Mouse (Mus musculus) neural tube, embryonic 10.5 days (tissue): Measurements from ENCODE around the gene Laptm5.

Source experiments
- DNase-seq: peaks from one replicate; pipeline ENCODE4 v3.0.0-alpha.2; 2017; ENCODE audit warnings: low spot score; ENCODE audit errors: extremely low spot score

Laptm5 gene

DNA sequence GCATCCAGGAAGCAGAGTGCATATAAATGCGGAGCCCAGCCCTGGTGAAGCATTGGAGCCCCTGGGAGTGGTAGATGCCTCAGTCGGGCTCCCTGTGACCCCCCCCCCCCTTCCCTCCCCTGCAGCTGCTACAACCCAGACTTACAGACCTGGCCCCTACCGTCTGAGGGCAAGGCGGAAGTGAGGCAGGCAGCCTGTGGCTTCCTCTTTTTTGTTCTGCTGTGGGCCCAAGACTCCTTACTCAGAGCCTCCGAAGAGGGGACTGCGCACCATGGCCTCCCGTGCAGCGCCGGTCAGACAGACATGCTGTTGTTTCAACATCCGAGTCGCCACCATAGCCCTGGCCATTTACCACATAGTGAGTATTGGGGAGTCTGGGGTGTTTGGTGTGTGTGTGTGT lies at the start of gene Laptm5:
TSS of gene Laptm5 (plus strand) at position 49 of the 400 bp plus-strand sequence.
- no peak for DNase-seq

DNA sequence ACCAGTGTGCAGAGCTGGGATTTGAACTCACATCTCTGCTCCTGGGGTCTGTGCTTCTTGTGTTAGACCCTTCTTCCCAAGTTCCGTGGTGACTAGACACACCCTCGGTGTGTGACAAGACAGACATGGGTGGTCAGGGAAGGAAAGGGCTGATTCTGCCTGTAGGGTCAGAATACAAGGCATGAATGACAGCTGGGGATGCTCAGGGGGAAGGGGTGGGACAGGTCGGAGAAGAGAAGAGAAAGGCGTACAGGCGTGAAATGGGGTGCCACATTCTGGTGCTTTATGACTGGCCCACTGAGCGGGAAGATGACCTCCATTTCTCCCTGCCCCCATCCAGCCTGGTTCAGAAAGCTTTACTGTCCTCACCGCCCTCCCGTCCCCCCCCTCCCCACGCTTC lies 47.5 kb upstream of the Laptm5 start:
- DNase-seq = no peak

DNA sequence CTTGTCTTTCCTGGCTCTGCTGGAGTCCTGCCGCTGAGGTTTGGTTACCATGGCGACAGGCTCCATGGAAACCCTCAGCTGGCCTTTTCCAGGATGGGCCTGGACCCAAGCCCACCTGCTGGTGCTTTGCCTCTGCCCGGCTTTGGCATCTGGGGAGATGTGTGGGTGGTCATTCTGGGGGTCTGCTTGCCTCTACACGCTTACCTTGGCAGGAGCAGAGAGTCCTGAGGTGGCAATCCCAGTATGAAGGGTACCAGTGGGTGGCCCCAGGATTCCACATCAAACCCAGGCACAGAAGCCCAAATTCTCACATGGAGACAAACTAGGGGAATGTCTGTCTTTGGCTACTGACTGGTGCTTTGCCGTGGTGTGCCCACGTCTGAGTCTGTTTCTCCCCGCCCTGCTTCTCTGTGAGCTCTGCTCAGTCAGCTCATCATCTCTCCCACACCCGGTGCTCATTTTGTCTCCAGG lies 47.0 kb upstream of the Laptm5 start:
- peak; percentile 83 for DNase-seq

DNA sequence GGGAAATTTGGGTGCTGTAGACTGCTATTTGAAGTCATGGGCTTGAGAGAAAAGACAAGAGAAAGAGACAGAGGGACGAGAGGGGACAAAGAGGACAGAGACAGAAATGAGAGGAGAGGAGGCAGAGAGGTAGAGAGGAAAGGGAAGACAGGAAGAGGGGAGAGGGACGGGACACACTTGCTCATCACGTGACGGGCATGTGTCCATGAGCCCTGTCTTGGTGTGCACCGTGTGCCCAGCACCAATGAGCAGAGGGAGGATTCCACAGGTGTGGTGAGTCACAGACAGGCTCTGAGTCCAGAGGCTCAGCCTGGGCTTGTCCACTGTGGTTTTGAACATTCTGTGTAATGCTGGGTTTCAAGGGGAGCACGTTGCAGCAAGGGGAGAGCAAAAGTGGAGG lies 45.0 kb upstream of the Laptm5 start:
- DNase-seq = no peak

DNA sequence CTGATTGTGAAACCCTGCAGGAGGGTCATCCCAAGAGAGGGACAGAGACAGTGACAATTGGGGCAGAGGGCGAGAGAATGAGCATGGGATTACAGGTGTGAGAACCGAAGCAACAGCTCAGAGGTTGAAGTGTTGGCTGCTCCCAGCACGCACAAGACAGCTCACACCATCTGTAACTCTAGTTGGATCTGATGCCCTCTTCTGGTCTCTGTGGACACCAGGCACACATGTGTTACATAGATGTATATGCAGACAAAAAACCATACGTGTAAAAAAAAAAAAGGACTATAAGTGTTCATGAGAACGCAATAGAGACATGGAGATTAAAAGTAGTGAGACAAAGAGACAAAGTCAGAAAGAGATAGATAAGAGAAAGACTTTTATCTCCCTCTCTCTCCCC lies 44.1 kb upstream of the Laptm5 start:
- no peak for DNase-seq

DNA sequence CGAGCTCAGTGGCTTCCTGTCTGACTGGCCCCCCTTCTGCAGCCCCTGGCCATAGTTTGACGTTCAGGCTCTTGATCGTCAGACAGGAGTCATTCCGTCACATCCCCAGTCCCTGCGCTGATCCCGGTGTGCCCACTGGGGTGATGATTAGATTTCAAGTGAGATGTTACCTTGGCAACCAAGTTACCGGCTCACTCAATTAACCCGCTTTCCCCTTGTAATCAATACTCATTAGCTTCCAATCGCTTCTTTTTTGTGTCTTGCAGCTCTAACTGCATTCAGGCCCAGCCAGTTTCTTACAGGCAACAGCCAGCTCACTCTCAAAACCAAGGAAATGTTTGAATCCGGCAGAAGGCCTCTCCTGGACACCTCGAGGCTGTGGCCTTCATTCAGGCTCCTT lies 40.5 kb upstream of the Laptm5 start:
- DNase-seq = no peak

DNA sequence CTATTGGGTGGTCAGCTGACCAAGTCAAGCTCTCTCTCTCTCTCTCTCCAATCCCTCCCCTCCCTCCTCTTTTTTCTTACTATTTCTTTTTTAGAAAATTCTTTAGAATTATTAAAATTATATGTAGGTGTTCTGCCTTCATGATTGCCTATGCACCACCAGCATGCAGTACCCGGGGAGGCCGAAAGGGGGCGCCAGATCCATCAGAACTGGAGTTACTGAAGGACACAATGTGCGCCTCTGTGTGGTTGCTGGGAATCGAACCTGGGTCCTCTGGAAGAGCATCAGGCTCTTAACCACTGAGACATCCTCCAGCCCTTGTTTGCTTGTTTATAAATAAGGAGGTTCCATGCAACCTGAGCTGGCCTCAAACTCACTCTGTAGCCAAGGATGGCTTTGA lies 39.5 kb upstream of the Laptm5 start:
- no peak for DNase-seq

DNA sequence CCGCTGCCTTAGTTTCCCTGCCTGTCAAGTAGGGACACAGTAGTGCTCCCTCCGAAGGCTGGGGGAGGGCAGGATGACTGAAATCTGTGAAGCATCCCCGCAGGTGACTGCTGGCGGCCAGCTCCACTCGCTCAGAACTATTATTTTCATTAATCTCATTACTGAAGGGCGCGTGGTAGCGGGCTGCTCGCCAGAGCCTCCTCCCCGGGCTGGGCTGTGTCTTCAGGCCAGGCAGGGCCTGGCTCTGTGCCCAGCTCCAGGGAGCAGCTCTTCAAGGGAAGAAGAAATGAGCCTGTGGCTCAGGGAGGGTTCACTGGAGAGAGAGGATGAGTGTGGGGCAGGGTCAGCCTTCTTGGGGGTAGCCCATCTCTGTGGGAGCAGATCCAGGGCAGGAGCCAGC lies 38.3 kb upstream of the Laptm5 start:
- no peak for DNase-seq

DNA sequence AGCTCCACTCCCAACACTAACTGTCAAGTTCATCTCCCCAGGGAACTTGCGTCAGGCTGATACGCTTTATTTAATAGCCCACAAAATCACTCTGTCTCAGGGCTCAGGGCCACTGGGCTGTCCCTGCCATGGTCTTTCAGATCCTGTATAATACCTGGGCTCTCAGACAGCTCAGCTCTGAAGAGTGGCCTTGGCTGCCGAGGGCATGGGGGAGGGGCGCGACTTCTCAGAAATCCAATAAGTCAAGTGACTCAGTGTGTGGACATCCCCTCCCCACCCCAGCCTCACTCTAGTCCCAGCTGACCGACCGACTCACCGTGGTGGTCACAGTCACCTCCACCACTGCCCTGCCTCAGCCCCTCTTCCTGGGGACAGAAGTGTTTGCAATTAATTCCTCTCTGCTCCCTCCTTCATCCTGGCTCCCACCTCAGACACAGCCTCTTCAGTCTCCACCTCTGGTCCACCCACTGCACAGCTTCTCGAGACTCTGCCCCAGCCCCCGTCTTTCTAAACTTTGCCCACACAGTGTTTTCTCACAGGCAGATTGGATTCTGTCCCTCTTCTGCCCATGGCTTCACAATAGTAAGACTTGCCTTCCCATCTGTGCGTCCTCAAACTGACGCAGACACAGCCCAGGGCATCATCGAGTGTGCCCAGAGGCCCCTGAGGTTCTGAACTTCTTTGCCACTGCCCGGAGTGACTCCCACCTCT lies 36.8 kb upstream of the Laptm5 start:
- DNase-seq = no peak

DNA sequence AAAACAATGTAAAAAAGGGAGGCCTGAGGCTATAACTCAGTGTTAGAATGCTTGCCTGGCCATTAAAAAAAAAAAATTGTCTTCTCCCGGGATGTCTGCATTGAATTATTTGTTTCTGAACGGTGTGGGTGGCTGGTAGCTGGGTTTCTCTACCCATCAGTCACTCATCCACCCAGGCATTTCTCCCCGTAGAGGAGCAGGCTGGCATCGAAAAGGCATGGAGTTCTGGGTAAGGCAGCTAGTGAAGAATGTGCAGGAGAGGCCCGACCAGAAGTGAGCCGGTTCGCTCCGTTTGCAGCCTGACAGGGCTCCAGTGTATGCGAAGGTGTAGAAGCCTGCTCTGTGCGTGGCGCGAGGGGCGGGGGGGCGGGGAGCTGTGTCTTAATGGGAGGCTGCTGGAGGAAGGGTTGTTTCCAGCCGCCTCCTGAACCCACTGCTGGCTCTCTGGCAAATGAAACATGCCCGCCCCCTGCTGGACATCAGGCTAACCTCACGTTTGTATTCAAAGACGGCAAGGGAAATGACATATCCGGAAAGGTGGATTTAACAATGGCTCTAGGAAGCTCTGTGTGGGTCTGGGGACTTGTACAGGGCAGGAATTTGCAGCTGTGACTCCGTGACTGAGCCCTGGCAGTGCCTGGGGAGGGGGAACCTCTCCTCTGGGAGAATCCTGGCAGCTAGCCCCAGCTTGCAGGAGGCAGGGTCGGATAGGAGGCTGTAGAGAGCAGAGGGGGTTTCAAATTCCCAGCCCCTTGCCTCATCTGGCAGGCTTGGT lies 34.5 kb upstream of the Laptm5 start:
- peak; percentile 94 for DNase-seq

DNA sequence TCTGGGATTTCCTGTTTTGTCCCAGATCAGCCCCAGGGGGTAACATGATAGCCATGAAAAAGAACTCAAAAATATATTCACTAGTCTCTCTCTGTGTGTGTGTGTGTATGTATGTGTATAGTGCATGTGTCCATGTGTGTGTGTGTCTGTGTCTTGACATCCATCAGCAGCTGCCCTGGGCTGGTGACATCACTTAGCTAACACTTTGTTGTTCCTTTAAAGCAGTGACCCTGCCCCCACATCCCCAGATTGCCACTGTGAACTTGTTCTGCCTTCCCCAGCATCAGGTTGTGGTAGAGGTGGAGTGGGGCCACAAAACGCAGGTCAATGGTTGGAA lies 33.9 kb upstream of the Laptm5 start:
- no peak for DNase-seq

DNA sequence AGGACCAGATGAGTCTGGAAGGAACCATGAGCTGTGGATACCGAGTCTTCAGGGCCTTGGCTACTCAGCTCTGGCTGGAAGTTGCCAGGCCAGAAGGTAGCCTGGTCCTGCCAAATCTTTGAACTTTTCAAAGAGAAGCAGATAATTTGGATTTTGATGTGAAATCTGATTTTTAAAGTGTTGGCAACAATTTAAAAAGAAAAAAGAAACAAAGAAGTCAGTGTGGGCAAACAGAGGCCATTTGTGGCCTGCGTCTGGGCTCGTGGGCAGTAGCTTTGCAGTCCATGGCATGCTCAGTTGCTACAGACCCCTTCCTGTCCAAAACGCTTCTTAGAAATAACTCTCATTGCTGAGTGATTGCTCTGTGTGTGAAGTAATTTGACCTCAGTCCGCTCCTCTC lies 31.6 kb upstream of the Laptm5 start:
- DNase-seq = no peak

DNA sequence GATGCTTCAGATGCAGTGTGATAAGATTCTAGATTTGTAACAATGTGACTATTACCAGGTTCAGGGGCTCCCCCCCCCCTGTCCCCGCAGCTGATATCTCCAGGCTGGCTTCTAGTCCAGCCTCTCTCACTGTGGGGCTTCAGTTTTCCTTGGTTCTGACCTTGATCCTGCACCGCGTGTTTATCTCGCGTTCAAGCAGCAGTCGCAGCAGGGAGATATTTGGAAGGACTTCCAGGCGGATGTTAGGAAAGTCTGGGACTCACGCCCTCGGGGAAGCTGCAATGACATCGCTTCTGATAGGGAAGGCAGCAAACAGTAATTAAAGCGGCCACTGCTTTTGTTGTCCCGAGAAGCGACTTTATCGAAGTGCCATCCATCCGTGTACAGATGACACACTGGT lies 30.2 kb upstream of the Laptm5 start:
- no peak for DNase-seq

DNA sequence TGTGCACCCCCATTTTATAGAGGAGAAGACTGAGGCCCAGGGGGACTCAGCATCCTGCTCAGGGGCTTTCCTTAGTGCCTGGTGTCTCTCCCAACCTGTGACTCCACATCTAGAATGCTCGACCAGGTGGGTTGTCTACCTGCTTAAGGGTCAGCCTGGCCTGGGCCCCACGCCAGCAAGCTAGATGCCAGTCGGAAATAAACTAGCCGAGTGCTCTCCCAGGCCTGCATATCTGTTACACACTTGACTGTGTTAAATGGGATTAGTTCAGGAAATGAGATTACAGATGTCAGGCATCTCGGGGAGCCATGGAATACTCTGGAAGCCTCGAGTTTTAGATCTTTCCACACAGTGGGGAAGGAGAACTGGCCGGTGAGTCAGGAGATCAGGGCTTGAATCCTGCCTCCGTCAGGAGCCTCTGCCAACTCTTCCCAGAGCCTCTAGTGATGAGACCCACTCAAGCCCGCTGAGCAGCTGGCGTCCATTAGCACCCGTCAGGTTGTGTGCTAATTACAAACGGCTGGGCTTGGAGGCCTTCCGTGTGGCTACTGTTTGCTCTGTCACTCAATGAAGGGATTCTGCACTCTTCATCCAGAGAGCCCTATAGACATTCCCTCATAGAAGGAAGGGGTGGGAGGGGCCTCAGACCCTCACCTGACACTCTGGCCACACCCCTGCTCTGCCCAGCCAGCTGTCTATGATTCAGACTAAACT lies 28.9 kb upstream of the Laptm5 start:
- peak; percentile 57 for DNase-seq

DNA sequence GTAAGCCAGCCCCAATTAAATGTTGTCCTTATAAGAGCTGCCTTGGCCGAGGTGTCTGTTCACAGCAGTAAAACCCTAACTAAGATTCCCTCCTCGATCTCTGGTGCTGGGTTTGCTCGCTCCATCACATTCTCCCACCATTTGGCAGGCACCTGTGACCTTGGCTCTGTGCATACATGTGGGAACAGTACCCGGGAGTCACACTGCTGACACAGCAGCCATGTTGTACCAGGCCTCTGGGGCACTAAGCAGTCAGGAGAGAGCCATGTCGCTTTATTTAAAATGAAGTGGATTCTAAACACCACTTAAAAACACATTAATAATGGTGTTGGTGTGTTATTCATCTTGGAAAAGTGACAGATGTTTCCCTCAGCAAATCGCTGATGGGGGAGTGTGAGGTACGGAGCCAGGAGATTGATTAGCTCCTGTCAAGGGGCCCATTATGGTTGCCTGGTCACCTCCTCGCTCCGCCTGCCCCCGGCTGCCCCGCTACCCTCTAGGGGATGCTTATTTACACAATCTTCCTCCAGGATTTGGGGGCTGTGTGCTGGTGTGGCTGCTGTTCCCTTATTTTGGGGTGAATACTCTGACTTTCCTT lies 25.7 kb upstream of the Laptm5 start:
- peak; percentile 50 for DNase-seq

DNA sequence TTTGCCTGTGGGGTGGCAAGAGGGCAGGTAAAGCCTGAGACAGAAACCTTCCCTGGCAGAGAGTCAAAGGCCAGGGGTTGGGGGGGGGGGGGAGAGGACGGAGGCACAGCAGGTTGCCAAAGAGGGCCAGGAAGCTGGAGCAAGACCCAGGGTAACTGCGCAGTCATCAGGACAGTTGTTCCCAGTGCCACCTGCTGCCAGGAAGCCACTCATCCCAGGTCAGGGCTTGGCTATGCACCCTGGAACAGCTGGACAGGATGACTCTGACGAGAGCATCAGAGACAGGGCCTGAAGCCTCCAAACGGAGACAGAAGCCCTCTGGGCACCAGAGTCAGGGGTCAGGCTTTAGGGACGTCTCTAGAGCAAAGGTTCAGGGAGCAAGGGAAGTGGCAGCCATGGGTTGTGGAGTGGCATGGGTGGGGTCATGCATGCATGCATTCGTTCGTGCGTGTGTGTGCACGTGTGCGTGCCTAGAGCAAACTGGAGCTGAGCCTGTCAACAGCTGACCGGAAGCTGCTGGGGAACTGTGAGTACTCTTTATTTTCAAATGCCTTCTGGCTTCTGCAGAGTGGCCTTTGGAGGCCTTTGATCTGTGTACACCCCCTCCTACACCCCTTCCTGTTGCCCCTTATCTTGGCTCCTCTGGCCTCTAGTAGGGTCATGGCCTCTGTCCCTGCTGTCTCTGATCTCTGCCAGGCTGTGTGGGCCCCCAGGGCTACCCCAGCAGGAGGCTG lies 23.0 kb upstream of the Laptm5 start:
- DNase-seq = no peak

DNA sequence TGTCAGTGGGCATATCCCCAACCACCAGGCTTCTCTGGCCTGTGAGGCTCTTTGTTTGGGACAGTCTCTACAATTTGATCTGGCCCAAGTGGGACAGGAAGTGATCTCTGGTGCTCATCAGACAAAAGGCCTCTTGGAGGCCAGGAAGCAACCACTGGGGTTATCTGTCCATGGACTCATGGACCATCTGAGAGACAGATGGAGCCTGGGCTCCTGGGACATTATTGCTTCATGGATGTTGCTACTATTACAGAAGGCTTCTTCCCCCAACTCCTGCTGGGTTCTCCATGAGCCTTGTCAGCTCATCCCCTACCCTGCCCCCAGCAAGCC lies 22.4 kb upstream of the Laptm5 start:
- DNase-seq = no peak

DNA sequence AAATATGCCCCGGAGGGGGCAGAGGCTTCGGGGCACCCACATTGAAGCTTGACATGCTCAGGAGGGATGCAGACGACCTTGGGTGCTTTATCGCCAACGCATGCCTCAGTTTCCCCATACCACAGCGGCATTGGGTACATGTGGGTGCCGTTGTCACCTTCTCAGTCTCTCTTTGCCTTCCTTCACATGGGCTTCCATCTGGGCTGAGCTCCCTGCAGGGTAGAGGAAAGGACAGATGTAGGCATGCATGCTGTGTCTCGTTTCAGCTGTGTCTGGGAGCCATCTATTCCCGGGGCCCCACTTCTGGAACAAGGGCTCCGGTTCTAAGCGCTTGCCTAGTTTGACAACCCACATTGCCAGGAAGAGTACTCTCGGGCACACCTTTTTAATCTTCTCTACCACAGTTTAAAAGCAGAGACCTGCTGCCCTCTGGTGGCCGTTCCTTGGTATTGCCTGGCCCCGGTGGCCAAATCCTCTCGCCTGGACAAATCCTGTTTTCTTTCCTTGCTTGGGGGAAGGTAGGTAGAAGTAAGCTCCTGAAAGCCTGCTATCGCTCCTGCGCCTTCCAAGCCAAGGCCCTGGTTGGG lies 20.8 kb upstream of the Laptm5 start:
- peak; percentile 87 for DNase-seq

DNA sequence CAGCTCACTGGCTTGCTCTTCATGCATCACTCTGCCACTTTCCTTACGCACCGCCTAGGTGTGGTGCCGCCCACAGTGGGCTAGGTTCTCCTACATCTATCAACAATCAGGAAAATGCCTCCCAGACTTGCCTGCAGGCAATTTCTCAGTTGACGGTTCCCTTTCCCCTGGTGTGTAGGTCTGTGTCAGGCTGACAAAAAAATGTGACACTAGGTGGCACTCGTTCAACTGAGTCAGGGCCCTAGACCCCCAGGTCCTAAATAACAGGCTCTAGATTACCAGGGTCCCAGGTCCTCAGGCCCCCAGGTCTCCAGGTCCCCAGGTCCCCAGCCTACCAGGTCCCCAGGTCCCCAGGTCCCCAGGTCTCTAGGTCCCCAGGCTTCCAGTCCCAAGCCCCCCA lies 19.2 kb upstream of the Laptm5 start:
- DNase-seq = no peak

DNA sequence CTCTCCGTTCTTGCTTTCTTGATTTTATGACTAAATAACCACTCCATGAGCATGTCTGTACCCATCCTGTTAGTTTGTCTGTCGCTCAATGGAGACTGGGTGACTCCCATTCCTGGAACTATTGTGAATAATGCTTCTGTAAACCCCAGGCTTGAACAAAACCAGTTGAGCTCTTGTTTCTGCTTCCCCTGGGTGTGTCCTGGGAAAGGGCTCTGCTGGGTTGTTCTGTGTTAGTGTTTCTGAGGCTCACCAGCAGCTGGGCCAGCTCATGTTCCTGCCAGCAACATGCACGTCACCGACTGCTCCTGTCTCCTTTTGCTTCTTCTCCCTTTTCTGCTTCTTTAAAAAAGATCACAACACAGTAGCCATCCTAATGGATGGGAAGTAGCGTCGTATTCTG lies 17.2 kb upstream of the Laptm5 start:
- no peak for DNase-seq

DNA sequence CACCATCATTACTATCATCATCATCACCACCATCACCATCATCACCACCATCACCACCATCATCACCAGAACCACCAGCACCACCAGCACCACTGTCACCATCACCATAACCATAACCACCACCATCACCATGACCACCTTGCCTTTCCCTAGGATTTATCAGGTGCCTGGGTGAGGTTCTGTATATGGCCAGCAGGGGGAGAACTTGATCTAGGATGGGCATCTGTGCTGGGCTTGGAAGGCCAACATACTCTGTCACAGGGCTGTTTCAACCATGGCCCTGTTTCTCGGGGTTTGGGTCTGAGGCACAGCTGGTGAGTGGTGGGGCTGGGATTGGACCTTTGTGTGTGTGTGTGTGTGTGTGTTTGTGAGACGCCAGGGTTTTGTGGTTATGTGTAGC lies 16.6 kb upstream of the Laptm5 start:
- DNase-seq = no peak
